Mouse (Mus musculus) lung, postnatal 0 days (tissue): ENCODE measurements around the gene Ano7.

Experiments used
- CTCF ChIP-seq: IDR thresholded peaks from 2 replicates; pipeline ENCODE4 v1.5.1; 2016; ENCODE audit warnings: antibody characterized with exemption, mild to moderate bottlenecking
- EP300 ChIP-seq: IDR thresholded peaks from 2 replicates; pipeline ENCODE4 v1.6.1; 2016; ENCODE audit warnings: antibody characterized with exemption, mild to moderate bottlenecking, control low read depth

- TF ChIP-seq CTCF: no peak
- TF ChIP-seq EP300: no peak
Observed at GRCm38 (mm10) chr1:93352724-93353123, 21.0 kb upstream of the Ano7 start.
